ENCODE assay signal across 19 mouse cellular contexts in the genomic region with DNA sequence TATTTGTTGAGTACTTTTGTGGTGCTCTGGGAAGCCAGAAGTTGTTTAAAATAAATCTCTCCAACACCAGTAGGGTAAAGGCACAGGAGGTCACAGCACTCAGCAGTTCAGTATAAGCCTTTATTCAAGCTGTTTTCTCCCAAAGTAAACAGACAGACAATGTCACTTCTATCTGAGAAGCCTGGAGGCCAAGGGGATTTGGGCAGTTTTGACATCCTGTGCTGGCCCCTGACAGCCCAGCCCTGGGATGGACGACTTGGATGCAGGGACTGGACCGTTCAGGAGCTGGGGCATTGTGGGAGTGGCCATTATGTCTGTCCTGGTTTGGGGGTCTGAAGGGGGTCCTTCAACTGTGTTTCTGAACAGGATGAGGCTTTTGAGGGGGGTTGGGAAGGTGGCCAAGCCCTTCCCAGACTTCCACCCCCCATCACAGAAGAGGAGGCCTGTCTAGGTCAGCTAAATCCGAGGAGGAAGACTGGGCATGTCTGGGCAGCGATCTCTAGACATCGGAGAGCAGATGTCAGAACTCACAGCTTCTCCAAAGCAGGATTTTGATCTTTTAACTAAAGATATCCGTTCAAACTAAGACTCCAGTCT. TPM values are rescaled to one million over a fixed set of nuclear protein-coding genes. Genes with fewer than 3 reads are reported as not detected.
DNase-seq lines count a peak whose midpoint lies in the region.
"Had no signal": no experiment of that assay in that cellular context is flagged by ENCODE, and none has a peak within 500 bp of the region (broad histone marks: within the 10 kb centered on the region; RNA-seq: fewer than 3 reads in every experiment).

No protein-coding gene starts in this region.

- H3K36me3 ChIP-seq in macrophage (ENCODE audit: inconsistent target): peaks cover 6% of the 10 kb centered on the region; the same call in 1 of the 2 replicates
- H3K36me3 ChIP-seq: hindbrain, embryonic 10.5 days; limb, embryonic 10.5 days had no signal

- WGBS in macrophage (ENCODE audit: missing documents): 83% methylated on average over 6 of the region's 6 CpGs

- peak overlapping the region; percentile 89 for H3K27ac ChIP-seq in macrophage
- H3K27ac ChIP-seq: forebrain, embryonic 13.5 days; hindbrain, embryonic 10.5 days; limb, embryonic 10.5 days had no signal

- DNase-seq in heart, adult 11 months: peak; percentile 90
- no peak for DNase-seq in heart, adult 18-20 months
- peak; percentile 10 for DNase-seq in lung, postnatal 10 days
- DNase-seq in lung, adult 18-20 months: no peak
- DNase-seq in thymus, postnatal 4 days: peak; percentile 4
- no peak for DNase-seq in thymus, postnatal 10 days (ENCODE audit: low spot score in 2 of 2)
- no peak for DNase-seq in left cerebral cortex, adult 18-20 months (ENCODE audit: low spot score in 2 of 2)
- DNase-seq: adrenal gland, adult 2 months; cerebellum, adult 9-11 months; layer of hippocampus, adult 9-11 months; right cerebral cortex, adult 18-20 months; thymus, adult 2 months had no signal

- peak overlapping the region; percentile 96 for H3K4me3 ChIP-seq in macrophage (ENCODE audit: inconsistent target)
- H3K4me3 ChIP-seq: erythroblast, embryonic 14.5 days; forebrain, embryonic 13.5 days; hindbrain, embryonic 10.5 days; limb, embryonic 10.5 days had no signal

- H3K79me2 ChIP-seq in macrophage (ENCODE audit: inconsistent target): peaks cover 55% of the 10 kb centered on the region

RNA-seq across cellular contexts. Expression of a gene that starts 0.7 kb away (rescaled TPM):
- total RNA-seq in heart, adult 18-20 months (2021): 100 to 1,000 TPM; 101 to 149 TPM
- total RNA-seq in macrophage (2018; cell fraction: chromatin; rRNA removed): 1,000 to 10,000 TPM in 4 of 26 experiments, 100 to 1,000 TPM in 22; 134 to 1,695 (median 455) TPM
- 1,000 to 10,000 TPM in 5 of 26 experiments, 100 to 1,000 TPM in 21; 227 to 1,662 (median 534) TPM for total RNA-seq in macrophage (2018; cell fraction: cytosol; rRNA removed)
- 1,000 to 10,000 TPM in 7 of 26 experiments, 100 to 1,000 TPM in 19; 155 to 1,879 (median 663) TPM for total RNA-seq in macrophage (2018; cell fraction: nucleus; rRNA removed)
- polyA plus RNA-seq in macrophage (2018): 176 to 305 TPM (median 287 TPM) in 3 replicates
- 10 to 100 TPM; 35.1 to 57.4 TPM for total RNA-seq in left cerebral cortex, adult 18-20 months (2021)

RNA-seq across cellular contexts. Expression of a gene that starts 22.5 kb away (rescaled TPM):
- total RNA-seq in heart, adult 18-20 months (2021): under 1 TPM in 1 of 2 experiments, not detected in 1; 0.69 TPM
- total RNA-seq in macrophage (2018; cell fraction: chromatin; rRNA removed): 10 to 100 TPM in 12 of 26 experiments, 1 to 10 TPM in 7, under 1 TPM in 4, not detected in 3; 0.19 to 39.9 (median 15.8) TPM
- 1 to 10 TPM in 8 of 26 experiments, under 1 TPM in 17, not detected in 1; 0.04 to 2.6 (median 0.66) TPM for total RNA-seq in macrophage (2018; cell fraction: cytosol; rRNA removed)
- 10 to 100 TPM in 13 of 26 experiments, 1 to 10 TPM in 10, under 1 TPM in 3; 0.36 to 44.9 (median 9.5) TPM for total RNA-seq in macrophage (2018; cell fraction: nucleus; rRNA removed)
- polyA plus RNA-seq in macrophage (2018): 0.33 to 1.5 TPM (median 0.94 TPM) in 3 replicates
- not detected for total RNA-seq in left cerebral cortex, adult 18-20 months (2021)
- total RNA-seq: liver, adult 2 months had no signal
- polyA plus RNA-seq: CD4-positive, CD25-positive, alpha-beta regulatory T cell, adult 4 months; forebrain, embryonic 13.5 days; hindbrain, embryonic 10.5 days had no signal

RNA-seq across cellular contexts. Expression of a gene that starts 59.0 kb away (rescaled TPM):
- total RNA-seq in heart, adult 18-20 months (2021): 10 to 100 TPM; 74.9 to 89.9 TPM
- total RNA-seq in macrophage (2018; cell fraction: chromatin; rRNA removed): 100 to 1,000 TPM; 298 to 475 (median 399) TPM
- 10 to 100 TPM; 63.8 to 95.5 (median 73.3) TPM for total RNA-seq in macrophage (2018; cell fraction: cytosol; rRNA removed)
- 100 to 1,000 TPM; 193 to 423 (median 284) TPM for total RNA-seq in macrophage (2018; cell fraction: nucleus; rRNA removed)
- polyA plus RNA-seq in macrophage (2018): 60.3 to 155 TPM (median 85.0 TPM) in 3 replicates
- 100 to 1,000 TPM; 124 to 130 TPM for total RNA-seq in left cerebral cortex, adult 18-20 months (2021)

Comparison
In these comparisons a context has a peak if more than half of its experiments do, and no peak if none do; other contexts are left out.
1. DNase-seq: peak in heart, adult 11 months (single experiment), lung, postnatal 10 days (single experiment) and thymus, postnatal 4 days (single experiment); none in heart, adult 18-20 months (0 of 2), lung, adult 18-20 months (0 of 2), thymus, postnatal 10 days (0 of 2) and left cerebral cortex, adult 18-20 months (0 of 2).